Mouse (Mus musculus) myocyte (in vitro differentiated cells): ENCODE measurements around the gene Ppp4r1. TPM values are rescaled to one million over a fixed set of nuclear protein-coding genes. Genes with fewer than 3 reads are reported as not detected.

Experiments
- H3K27me3 ChIP-seq: one replicate; pipeline ENCODE4 v1.6.1; 2011; ENCODE audit not compliant: control insufficient read depth, insufficient read depth, insufficient read length
- H3K36me3 ChIP-seq: one replicate; pipeline ENCODE4 v1.6.1; 2011; ENCODE audit not compliant: control insufficient read depth, insufficient read depth
- H3K4me2 ChIP-seq: one replicate; pipeline ENCODE4 v1.6.1; 2011; ENCODE audit warnings: low read depth, control low read depth
- H3K4me3 ChIP-seq: one replicate; pipeline ENCODE4 v1.5.1; 2011; ENCODE audit warnings: mild to moderate bottlenecking, control low read depth, moderate library complexity
- H3K79me2 ChIP-seq: one replicate; pipeline ENCODE4 v1.6.1; 2011; ENCODE audit not compliant: control insufficient read depth, insufficient read depth
- H3ac ChIP-seq: one replicate; pipeline ENCODE4 v1.6.1; 2011; ENCODE audit not compliant: control insufficient read depth, insufficient read length
- CEBPB ChIP-seq: IDR thresholded peaks from 2 replicates; pipeline ENCODE4 v1.6.1; 2011; ENCODE audit warnings: mild to moderate bottlenecking, moderate library complexity; ENCODE audit not compliant: poor library complexity, insufficient read depth, severe bottlenecking
- E2F4 ChIP-seq: IDR thresholded peaks from one replicate; pipeline ENCODE4 v1.6.1; 2011; ENCODE audit warnings: mild to moderate bottlenecking, control low read depth, moderate library complexity; ENCODE audit not compliant: insufficient read depth
- MAX ChIP-seq: IDR thresholded peaks from one replicate; pipeline ENCODE4 v1.6.1; 2011; ENCODE audit warnings: low read depth, mild to moderate bottlenecking, control low read depth
- MYOD1 ChIP-seq, 3 experiments: IDR thresholded peaks; one replicate each; pipeline ENCODE4 v1.6.1; 2011; ENCODE audit warnings: control low read depth in 2 of 3, low read depth in 2 of 3, mild to moderate bottlenecking in 2 of 3, moderate library complexity in 1 of 3; ENCODE audit not compliant: insufficient read length in 2 of 3, control insufficient read depth in 1 of 3
- MYOG ChIP-seq, 3 experiments: IDR thresholded peaks; one replicate each; pipeline ENCODE4 v1.6.1; 2011; ENCODE audit warnings: control low read depth in 2 of 3, low read depth in 2 of 3, mild to moderate bottlenecking in 2 of 3; ENCODE audit not compliant: insufficient read length in 2 of 3, control insufficient read depth in 1 of 3, insufficient read depth in 1 of 3
- POLR2A ChIP-seq: IDR thresholded peaks from one replicate; pipeline ENCODE4 v1.6.1; 2011; ENCODE audit warnings: low read depth, mild to moderate bottlenecking, control low read depth, moderate library complexity; ENCODE audit not compliant: insufficient read length
- POLR2AphosphoS2 ChIP-seq: IDR thresholded peaks from one replicate; pipeline ENCODE4 v1.6.1; 2011; ENCODE audit warnings: low read depth, control low read depth; ENCODE audit not compliant: insufficient read length
- REST ChIP-seq: IDR thresholded peaks from one replicate; pipeline ENCODE4 v1.6.1; 2011; ENCODE audit warnings: mild to moderate bottlenecking, control low read depth, moderate library complexity; ENCODE audit not compliant: insufficient read depth, insufficient read length
- SRF ChIP-seq: IDR thresholded peaks from one replicate; pipeline ENCODE4 v1.6.1; 2011; ENCODE audit warnings: low read depth; ENCODE audit not compliant: control insufficient read depth, insufficient read length
- TCF12 ChIP-seq: IDR thresholded peaks from one replicate; pipeline ENCODE4 v1.6.1; 2011; ENCODE audit warnings: mild to moderate bottlenecking, control low read depth; ENCODE audit not compliant: poor library complexity, insufficient read depth, severe bottlenecking
- TCF3 ChIP-seq: IDR thresholded peaks from one replicate; pipeline ENCODE4 v1.6.1; 2011; ENCODE audit warnings: low read depth, control low read depth; ENCODE audit not compliant: insufficient read length
- USF1 ChIP-seq: IDR thresholded peaks from one replicate; pipeline ENCODE4 v1.6.1; 2011; ENCODE audit warnings: low read depth, mild to moderate bottlenecking, control low read depth, moderate library complexity
- polyA plus RNA-seq: library from polyadenylated mRNA; unstranded; fragments of >200 nt; fragmentation: generic; extraction: Trizol; gene quantifications from one replicate; pipeline ENCODE4 v1.2.1, GENCODE M21; 2012; ENCODE audit warnings: missing spikeins

Gene Ppp4r1
- polyA plus RNA-seq, 1 experiment, result 44.9 TPM

GRCm38 (mm10) chr17:65784610-65785140 is 2.3 kb downstream of the Ppp4r1 start:
- peak overlapping the region; percentile 49 for H3K4me3 ChIP-seq
- no peaks in the 10 kb centered on the region for H3K36me3 ChIP-seq
- peak overlapping the region; percentile 89 for H3K4me2 ChIP-seq
- no peaks in the 10 kb centered on the region for H3K27me3 ChIP-seq
- H3K79me2 ChIP-seq, result peaks cover 62% of the 10 kb centered on the region
- TF ChIP-seq TCF12, result no peak
- TF ChIP-seq MAX, result no peak
- no peak overlapping the region for H3ac ChIP-seq

GRCm38 (mm10) chr17:65785707-65786106 is 3.3 kb downstream of the Ppp4r1 start:
- Histone ChIP-seq H3K36me3 (no peaks in the 10 kb centered on the region), H3K27me3 (no peaks in the 10 kb centered on the region), H3ac (no peak overlapping the region), H3K4me3 (no peak overlapping the region), H3K79me2 (peaks cover 73% of the 10 kb centered on the region), H3K4me2 (no peak overlapping the region)
- TF ChIP-seq MAX (no peak), SRF (no peak), TCF3 (no peak), CEBPB (no peak), POLR2AphosphoS2 (no peak), REST (no peak), E2F4 (no peak)

GRCm38 (mm10) chr17:65786225-65786624 is 3.9 kb downstream of the Ppp4r1 start:
- Histone ChIP-seq H3K27me3 (no peaks in the 10 kb centered on the region), H3K79me2 (peaks cover 76% of the 10 kb centered on the region), H3ac (no peak overlapping the region), H3K4me3 (no peak overlapping the region), H3K36me3 (no peaks in the 10 kb centered on the region), H3K4me2 (no peak overlapping the region)
- TF ChIP-seq POLR2AphosphoS2, result no peak
- TF ChIP-seq SRF, result no peak
- TF ChIP-seq MYOG (IDR thresholded peaks at IDR 0.05; ENCODE audit: control insufficient read depth in 1 of 3, insufficient read depth in 1 of 3, insufficient read length in 2 of 3, low read depth in 2 of 3), result no peak
- TF ChIP-seq MAX, result no peak
- no peak for TF ChIP-seq USF1
- TF ChIP-seq TCF12, result no peak
- no peak for TF ChIP-seq TCF3
- no peak for TF ChIP-seq MYOD1 (IDR thresholded peaks at IDR 0.05; ENCODE audit: control insufficient read depth in 1 of 3, insufficient read length in 2 of 3, low read depth in 2 of 3)
- TF ChIP-seq CEBPB, result no peak
- no peak for TF ChIP-seq E2F4
- no peak for TF ChIP-seq POLR2A
- TF ChIP-seq REST, result no peak

- Histone ChIP-seq H3K4me3 (no peak overlapping the region), H3K27me3 (no peaks in the 10 kb centered on the region), H3K79me2 (peaks cover 87% of the 10 kb centered on the region), H3ac (no peak overlapping the region), H3K36me3 (no peaks in the 10 kb centered on the region), H3K4me2 (no peak overlapping the region)
- TF ChIP-seq CEBPB, result no peak
- TF ChIP-seq E2F4, result no peak
- no peak for TF ChIP-seq SRF
- no peak for TF ChIP-seq REST
Observed at GRCm38 (mm10) chr17:65787261-65787660, 4.9 kb downstream of the Ppp4r1 start.

- H3K4me2 ChIP-seq, result no peak overlapping the region
- no peak overlapping the region for H3K4me3 ChIP-seq
- no peaks in the 10 kb centered on the region for H3K27me3 ChIP-seq
- no peak for TF ChIP-seq POLR2AphosphoS2
- no peak for TF ChIP-seq USF1
- TF ChIP-seq POLR2A, result no peak
- TF ChIP-seq MYOD1 (IDR thresholded peaks at IDR 0.05; ENCODE audit: control insufficient read depth in 1 of 3, insufficient read length in 2 of 3, low read depth in 2 of 3), result no peak
- TF ChIP-seq MAX, result no peak
- no peak for TF ChIP-seq TCF12
- no peak for TF ChIP-seq MYOG (IDR thresholded peaks at IDR 0.05; ENCODE audit: control insufficient read depth in 1 of 3, insufficient read depth in 1 of 3, insufficient read length in 2 of 3, low read depth in 2 of 3)
- TF ChIP-seq CEBPB, result no peak
- TF ChIP-seq TCF3, result no peak
- TF ChIP-seq SRF, result no peak
- peaks cover 98% of the 10 kb centered on the region for H3K79me2 ChIP-seq
- H3ac ChIP-seq, result no peak overlapping the region
- no peaks in the 10 kb centered on the region for H3K36me3 ChIP-seq
Observed at GRCm38 (mm10) chr17:65788542-65789291, 6.3 kb downstream of the Ppp4r1 start.
